Mouse (Mus musculus) C2C12 (cell line): ENCODE measurements around the gene Mthfr.

Experiments used
- CEBPB ChIP-seq: IDR thresholded peaks from one replicate; pipeline ENCODE4 v1.6.1; 2011; ENCODE audit warnings: low read depth, mild to moderate bottlenecking, control low read depth, moderate library complexity
- CTCF ChIP-seq: IDR thresholded peaks from one replicate; pipeline ENCODE4 v1.5.1; 2011; ENCODE audit not compliant: control insufficient read depth, insufficient read depth, insufficient read length
- FOSL1 ChIP-seq: IDR thresholded peaks from one replicate; pipeline ENCODE4 v1.8.0; 2011; ENCODE audit warnings: mild to moderate bottlenecking, low read length; ENCODE audit not compliant: poor library complexity, insufficient read depth, severe bottlenecking
- MAX ChIP-seq: IDR thresholded peaks from one replicate; pipeline ENCODE4 v1.6.1; 2011; ENCODE audit warnings: mild to moderate bottlenecking, control low read depth
- MYOD1 ChIP-seq: IDR thresholded peaks from one replicate; pipeline ENCODE4 v1.6.1; 2011; ENCODE audit warnings: low read depth; ENCODE audit not compliant: control insufficient read depth, insufficient read length
- USF1 ChIP-seq: IDR thresholded peaks from one replicate; pipeline ENCODE4 v1.6.1; 2011; ENCODE audit warnings: low read depth, mild to moderate bottlenecking, control low read depth, moderate library complexity

DNA sequence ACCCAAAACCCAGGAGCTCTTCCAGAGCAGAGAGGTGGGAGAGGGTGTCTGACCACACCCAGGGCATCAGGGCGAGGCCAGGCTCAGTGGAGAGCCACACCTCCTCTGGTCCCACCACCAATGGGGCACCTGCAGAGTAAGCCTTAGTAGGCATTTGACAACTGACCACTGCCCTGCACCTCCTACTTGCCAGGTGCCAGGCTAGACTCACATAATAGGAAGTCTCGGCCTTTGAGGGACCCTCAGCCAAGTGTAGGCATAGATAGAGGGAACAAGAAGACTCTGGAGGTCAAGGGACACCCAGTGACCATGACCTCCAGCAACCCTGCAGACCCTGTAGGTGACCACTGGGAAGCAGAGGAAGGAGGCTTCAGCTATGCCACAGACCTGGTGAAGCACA lies 5.2 kb downstream of the Mthfr start:
- TF ChIP-seq CTCF: no peak
- TF ChIP-seq USF1: no peak
- TF ChIP-seq MYOD1: no peak
- no peak for TF ChIP-seq MAX
- TF ChIP-seq FOSL1: no peak
- no peak for TF ChIP-seq CEBPB
